Mouse (Mus musculus) right cerebral cortex, adult 18-20 months (tissue): ENCODE results near the gene Rara.

Experiments
- DNase-seq: peaks from one replicate; pipeline ENCODE4 v3.0.0; 2022; ENCODE audit warnings: mixed read lengths

The Rara gene

GRCm38 (mm10) chr11:99010124-99010523 lies 82.5 kb downstream of the Rara start:
- DNase-seq, result no peak

GRCm38 (mm10) chr11:99010706-99011105 lies 83.1 kb downstream of the Rara start:
- no peak for DNase-seq

GRCm38 (mm10) chr11:99013856-99014255 lies 86.2 kb downstream of the Rara start:
- no peak for DNase-seq

GRCm38 (mm10) chr11:99019844-99020243 lies 92.2 kb downstream of the Rara start:
- no peak for DNase-seq

- no peak for DNase-seq
Measured at GRCm38 (mm10) chr11:99022384-99022933, 94.8 kb downstream of the Rara start.

- no peak for DNase-seq
Measured at GRCm38 (mm10) chr11:99023094-99023493, 95.5 kb downstream of the Rara start.

GRCm38 (mm10) chr11:99023500-99024467 lies 96.2 kb downstream of the Rara start, which contains the start of gene Top2a:
TSS of gene Top2a (minus strand) at chr11:99024189.
- DNase-seq, result peak; percentile 94
